ENCODE assay signal across 17 mouse cellular contexts in the genomic region with DNA sequence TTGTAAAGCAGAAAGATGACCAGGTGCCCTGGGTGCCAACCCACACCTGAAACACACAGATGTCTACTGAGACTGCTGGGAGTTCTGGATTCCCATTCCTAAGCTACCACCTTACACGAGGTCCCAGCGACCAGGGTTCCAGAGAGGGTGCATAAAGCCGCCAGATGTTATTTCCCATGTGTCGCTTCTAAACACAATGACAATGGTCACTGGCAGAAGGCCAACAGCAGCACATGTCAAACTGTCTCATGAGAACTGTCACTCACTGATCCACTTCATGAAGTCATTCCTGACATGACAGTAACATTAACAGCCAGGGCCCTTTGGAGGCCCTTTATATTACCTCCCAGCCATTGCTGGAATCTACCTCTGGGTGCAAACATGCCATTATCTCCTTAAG.
DNase-seq lines count a peak whose midpoint lies in the region; ATAC-seq and TF ChIP-seq lines count a peak whose summit lies in the region.
"Had no signal": no experiment of that assay in that cellular context is flagged by ENCODE, and none has a peak within 500 bp of the region (broad histone marks: within the 10 kb centered on the region; RNA-seq: fewer than 3 reads in every experiment).

No protein-coding gene starts in this region.

- no peak overlapping the region for H3K4me3 ChIP-seq in heart, embryonic 10.5 days
- H3K4me3 ChIP-seq in liver, postnatal 0 days (ENCODE audit: low read depth, low read length), result no peak overlapping the region
- H3K4me3 ChIP-seq in liver, embryonic 12.5 days, result no peak overlapping the region
- H3K4me3 ChIP-seq in heart, embryonic 15.5 days, result no peak overlapping the region
- H3K4me3 ChIP-seq: limb, embryonic 13.5 days; neural tube, embryonic 13.5 days had no signal

- no peaks in the 10 kb centered on the region for H3K9me3 ChIP-seq in heart, embryonic 10.5 days
- no peaks in the 10 kb centered on the region for H3K9me3 ChIP-seq in liver, postnatal 0 days (ENCODE audit: low read length)
- no peaks in the 10 kb centered on the region for H3K9me3 ChIP-seq in liver, embryonic 12.5 days (replicated peaks)
- no peaks in the 10 kb centered on the region for H3K9me3 ChIP-seq in heart, embryonic 15.5 days (replicated peaks)
- H3K9me3 ChIP-seq: limb, embryonic 13.5 days; neural tube, embryonic 13.5 days had no signal

- no peak overlapping the region; the same call in 1 of the 2 replicates for H3K4me2 ChIP-seq in liver, postnatal 0 days (ENCODE audit: low read depth, low read length)
- no peak overlapping the region for H3K4me2 ChIP-seq in liver, embryonic 12.5 days
- H3K4me2 ChIP-seq in heart, embryonic 15.5 days, result peak overlapping the region; percentile 22
- H3K4me2 ChIP-seq: limb, embryonic 13.5 days; neural tube, embryonic 13.5 days had no signal

- H3K4me1 ChIP-seq in heart, embryonic 10.5 days, result peaks cover 26% of the 10 kb centered on the region
- peaks cover 24% of the 10 kb centered on the region for H3K4me1 ChIP-seq in liver, postnatal 0 days (ENCODE audit: insufficient read depth)
- H3K4me1 ChIP-seq in liver, embryonic 12.5 days, result no peaks in the 10 kb centered on the region
- peaks cover 39% of the 10 kb centered on the region for H3K4me1 ChIP-seq in heart, embryonic 15.5 days (replicated peaks)

- no peak overlapping the region for H3K27ac ChIP-seq in heart, embryonic 10.5 days
- peak overlapping the region; percentile 11; the same call in 1 of the 2 replicates for H3K27ac ChIP-seq in liver, postnatal 0 days (ENCODE audit: low read depth)
- H3K27ac ChIP-seq in liver, embryonic 12.5 days, result no peak overlapping the region
- peak overlapping the region; percentile 68 for H3K27ac ChIP-seq in heart, embryonic 15.5 days
- H3K27ac ChIP-seq: neural tube, embryonic 13.5 days had no signal

- no peak for ATAC-seq in liver, postnatal 0 days
- ATAC-seq in liver, embryonic 12.5 days, result no peak
- peak; percentile 24; the same call in 1 of the 2 replicates for ATAC-seq in heart, embryonic 15.5 days (replicated peaks; ENCODE audit: insufficient number of reproducible peaks, insufficient read depth, low FRiP score, low read depth)
- no peak for ATAC-seq in erythroblast, adult 5-6 weeks (replicated peaks; ENCODE audit: low FRiP score, poor library complexity, severe bottlenecking)
- ATAC-seq: hindbrain, embryonic 16.5 days had no signal

- whole genome bisulfite sequencing in heart, embryonic 10.5 days, result 63% methylated on average over 4 of the region's 4 CpGs
- 79% methylated on average over 4 of the region's 4 CpGs for WGBS in liver, postnatal 0 days (ENCODE audit: insufficient replicate concordance)
- 61% methylated on average over 4 of the region's 4 CpGs for WGBS in liver, embryonic 12.5 days (ENCODE audit: insufficient replicate concordance)
- 31% methylated on average over 4 of the region's 4 CpGs for WGBS in heart, embryonic 15.5 days

- no peaks in the 10 kb centered on the region for H3K36me3 ChIP-seq in heart, embryonic 10.5 days
- no peaks in the 10 kb centered on the region for H3K36me3 ChIP-seq in liver, postnatal 0 days (replicated peaks; ENCODE audit: insufficient read depth, low read length)
- H3K36me3 ChIP-seq in liver, embryonic 12.5 days, result no peaks in the 10 kb centered on the region
- H3K36me3 ChIP-seq in heart, embryonic 15.5 days, result no peaks in the 10 kb centered on the region
- H3K36me3 ChIP-seq: limb, embryonic 13.5 days; neural tube, embryonic 13.5 days had no signal

- H3K27me3 ChIP-seq in heart, embryonic 10.5 days (ENCODE audit: insufficient read depth, poor library complexity, severe bottlenecking), result no peaks in the 10 kb centered on the region
- H3K27me3 ChIP-seq in liver, postnatal 0 days (ENCODE audit: insufficient read depth, low read length), result no peaks in the 10 kb centered on the region
- H3K27me3 ChIP-seq in liver, embryonic 12.5 days (replicated peaks), result no peaks in the 10 kb centered on the region
- no peaks in the 10 kb centered on the region for H3K27me3 ChIP-seq in heart, embryonic 15.5 days
- H3K27me3 ChIP-seq: limb, embryonic 13.5 days; neural tube, embryonic 13.5 days had no signal

- TF ChIP-seq CTCF in liver, postnatal 0 days (IDR thresholded peaks at IDR 0.05; ENCODE audit: low read depth), result no peak

- DNase-seq in heart, adult 11 months, result peak; percentile 91
- DNase-seq in heart, embryonic 10.5 days (ENCODE audit: low spot score), result no peak
- no peak for DNase-seq in liver, postnatal 0 days
- DNase-seq in lung, postnatal 14 days, result peak; percentile 61
- no peak for DNase-seq in urinary bladder, postnatal 4 days (ENCODE audit: low spot score in 2 of 2)
- DNase-seq: adrenal gland, postnatal 10 days; cerebellum, adult 9-10 months; embryo, embryonic 11 days; kidney, adult 9 months; layer of hippocampus, postnatal 36 days; spleen, adult 18-20 months had no signal

- TF ChIP-seq EP300 in liver, postnatal 0 days (IDR thresholded peaks at IDR 0.05; ENCODE audit: low read depth), result no peak

- H3K9ac ChIP-seq in liver, postnatal 0 days (replicated peaks), result no peak overlapping the region
- H3K9ac ChIP-seq in liver, embryonic 12.5 days, result no peak overlapping the region
- H3K9ac ChIP-seq in heart, embryonic 15.5 days, result no peak overlapping the region
- H3K9ac ChIP-seq: limb, embryonic 13.5 days; neural tube, embryonic 13.5 days had no signal

Comparison
In these comparisons a context has a peak if more than half of its experiments do, and no peak if none do; other contexts are left out.
1. DNase-seq: peak in heart, adult 11 months (single experiment) and lung, postnatal 14 days (single experiment); none in heart, embryonic 10.5 days (single experiment), liver, postnatal 0 days (single experiment) and urinary bladder, postnatal 4 days (0 of 2).
2. H3K27ac ChIP-seq: peak in liver, postnatal 0 days (single experiment) and heart, embryonic 15.5 days (single experiment); none in heart, embryonic 10.5 days (single experiment) and liver, embryonic 12.5 days (single experiment).